Mouse (Mus musculus) neural tube, embryonic 13.5 days (tissue): ENCODE data around the gene Gm9508. TPM values are rescaled to one million over a fixed set of nuclear protein-coding genes. Genes with fewer than 3 reads are reported as not detected.
"Not testable (repeated sequence)": the region's sequence is repeated elsewhere in the genome, so short reads cannot be mapped to it uniquely, and the experiment has no call there.

Experiments
- ATAC-seq: fragments of 200-750 bp; cut with Nextera tagmentation; 2 replicates; pipeline ENCODE4 v1.8.0; 2017; ENCODE audit warnings: low read depth, mild to moderate bottlenecking, moderate TSS enrichment, moderate library complexity
- H3K27ac ChIP-seq: fragments of 300-500 bp; sonication (generic); replicated peaks from 2 replicates; pipeline ENCODE4 v1.5.1; 2015; ENCODE audit warnings: moderate library complexity, mild to moderate bottlenecking, inconsistent platforms
- H3K27me3 ChIP-seq: fragments of 300-500 bp; sonication (generic); 2 replicates; pipeline ENCODE4 v1.6.1; 2015; ENCODE audit warnings: mild to moderate bottlenecking, inconsistent platforms
- H3K36me3 ChIP-seq: fragments of 300-500 bp; sonication (generic); 2 replicates; pipeline ENCODE4 v1.6.1; 2015; ENCODE audit warnings: mild to moderate bottlenecking, inconsistent platforms
- H3K4me1 ChIP-seq: fragments of 300-500 bp; sonication (generic); replicated peaks from 2 replicates; pipeline ENCODE4 v1.6.1; 2015; ENCODE audit warnings: inconsistent platforms
- H3K4me2 ChIP-seq: fragments of 300-500 bp; sonication (generic); 2 replicates; pipeline ENCODE4 v1.6.1; 2015; ENCODE audit warnings: inconsistent platforms, mild to moderate bottlenecking, moderate library complexity
- H3K4me3 ChIP-seq: fragments of 300-500 bp; sonication (generic); 2 replicates; pipeline ENCODE4 v1.5.1; 2015; ENCODE audit warnings: mild to moderate bottlenecking, inconsistent platforms
- H3K9ac ChIP-seq: fragments of 300-500 bp; sonication (generic); 2 replicates; pipeline ENCODE4 v1.6.1; 2015; ENCODE audit warnings: moderate library complexity, mild to moderate bottlenecking, inconsistent platforms
- H3K9me3 ChIP-seq: fragments of 300-500 bp; sonication (generic); 2 replicates; pipeline ENCODE4 v1.6.1; 2016; ENCODE audit warnings: inconsistent platforms
- WGBS: fragments of 180-500 bp; shearing (Covaris S2); methylation state at CpG from one replicate; pipeline ENCODE4 v1.1.7; 2015; 5-methylcytosine and 5-hydroxymethylcytosine counted together
- polyA plus RNA-seq: library from polyadenylated mRNA; unstranded; fragments of >200 nt; fragmentation: Nextera tagmentation; extraction: Ambion mirVana; gene quantifications from 2 replicates; pipeline ENCODE4 v1.2.1, GENCODE M21; 2015

Gene Gm9508
- polyA plus RNA-seq, 1 experiment from 2014 or later: not detected

GRCm38 (mm10) chr10:77709831-77710230 is 12.8 kb upstream of the Gm9508 start:
- ATAC-seq: no peak
- no peaks in the 10 kb centered on the region for H3K27me3 ChIP-seq
- H3K36me3 ChIP-seq: no peaks in the 10 kb centered on the region
- H3K4me3 ChIP-seq: no peak overlapping the region
- no peak overlapping the region for H3K27ac ChIP-seq
- no peaks in the 10 kb centered on the region for H3K4me1 ChIP-seq
- peaks cover 3% of the 10 kb centered on the region; the same call in 1 of the 2 replicates for H3K9me3 ChIP-seq
- H3K4me2 ChIP-seq: no peak overlapping the region
- 82% methylated on average over 3 of the region's 3 CpGs for WGBS
- no peak overlapping the region for H3K9ac ChIP-seq

GRCm38 (mm10) chr10:77706326-77706725 is 9.3 kb upstream of the Gm9508 start, which contains the start of gene Gm10272:
TSS of gene Gm10272 (plus strand) at chr10:77706626.
- 93% methylated on average over 1 of the region's 1 CpGs for WGBS
- H3K27me3 ChIP-seq: no peaks in the 10 kb centered on the region
- no peak within 1 kb of the TSS for H3K27ac ChIP-seq

GRCm38 (mm10) chr10:77690356-77690807 is 6.7 kb downstream of the Gm9508 start, which contains the start of gene Gm19402:
TSS of gene Gm19402 (minus strand) at chr10:77690757.
- H3K9ac ChIP-seq, H3K4me3 ChIP-seq, H3K36me3 ChIP-seq, ATAC-seq, H3K4me2 ChIP-seq, H3K9me3 ChIP-seq, H3K27ac ChIP-seq: not testable (repeated sequence)
- WGBS: 69% methylated on average over 3 of the region's 3 CpGs
- Histone ChIP-seq H3K27me3 (peaks cover 33% of the 10 kb centered on the region), H3K4me1 (peaks cover 23% of the 10 kb centered on the region)

More at GRCm38 (mm10) chr10:77706326-77706725, 9.3 kb upstream of the Gm9508 start, which contains the start of gene Gm10272:
- no peak within 1 kb of the TSS for H3K9ac ChIP-seq
- H3K4me3 ChIP-seq: no peak within 1 kb of the TSS
- peaks cover 3% of the 10 kb centered on the region; the same call in 1 of the 2 replicates for H3K9me3 ChIP-seq
- H3K36me3 ChIP-seq: no peaks in the 10 kb centered on the region
- no peaks in the 10 kb centered on the region for H3K4me1 ChIP-seq
- no peak for ATAC-seq
- H3K4me2 ChIP-seq: no peak within 1 kb of the TSS

GRCm38 (mm10) chr10:77687021-77687420 is 10.0 kb downstream of the Gm9508 start:
- ATAC-seq: no peak
- Histone ChIP-seq H3K36me3 (no peaks in the 10 kb centered on the region), H3K9me3 (no peaks in the 10 kb centered on the region), H3K27me3 (peaks cover 40% of the 10 kb centered on the region), H3K27ac (no peak overlapping the region), H3K4me3 (no peak overlapping the region), H3K9ac (no peak overlapping the region), H3K4me1 (peaks cover 36% of the 10 kb centered on the region), H3K4me2 (no peak overlapping the region)
- 31% methylated on average over 10 of the region's 10 CpGs for WGBS

- Histone ChIP-seq H3K27me3 (peaks cover 40% of the 10 kb centered on the region), H3K9me3 (no peaks in the 10 kb centered on the region), H3K4me1 (peaks cover 36% of the 10 kb centered on the region), H3K9ac (no peak within 1 kb of the TSS), H3K4me3 (no peak within 1 kb of the TSS), H3K36me3 (no peaks in the 10 kb centered on the region), H3K4me2 (no peak within 1 kb of the TSS), H3K27ac (no peak within 1 kb of the TSS)
- no peak for ATAC-seq
- 8% methylated on average over 22 of the region's 22 CpGs for WGBS
These were observed 11.0 kb downstream of the Gm9508 start, which contains the start of gene Tspear for GRCm38 (mm10) chr10:77685895-77686664. TSS of gene Tspear (plus strand) at chr10:77686569.

GRCm38 (mm10) chr10:77684181-77684580 is 12.9 kb downstream of the Gm9508 start:
- H3K27me3 ChIP-seq: peaks cover 55% of the 10 kb centered on the region
- H3K4me2 ChIP-seq: no peak overlapping the region
- H3K4me3 ChIP-seq: no peak overlapping the region
- no peaks in the 10 kb centered on the region for H3K9me3 ChIP-seq
- WGBS: 45% methylated on average over 8 of the region's 8 CpGs
- no peaks in the 10 kb centered on the region for H3K36me3 ChIP-seq
- no peak overlapping the region for H3K9ac ChIP-seq
- no peak for ATAC-seq
- H3K27ac ChIP-seq: no peak overlapping the region
- H3K4me1 ChIP-seq: peaks cover 28% of the 10 kb centered on the region

GRCm38 (mm10) chr10:77682994-77683393 is 14.0 kb downstream of the Gm9508 start:
- H3K4me2 ChIP-seq: no peak overlapping the region
- no peak overlapping the region for H3K4me3 ChIP-seq
- WGBS: 80% methylated on average over 7 of the region's 7 CpGs
- no peaks in the 10 kb centered on the region for H3K9me3 ChIP-seq
- no peaks in the 10 kb centered on the region for H3K36me3 ChIP-seq
- peaks cover 59% of the 10 kb centered on the region for H3K27me3 ChIP-seq
- no peak overlapping the region for H3K9ac ChIP-seq
- H3K4me1 ChIP-seq: peaks cover 30% of the 10 kb centered on the region
- no peak for ATAC-seq
- H3K27ac ChIP-seq: no peak overlapping the region

GRCm38 (mm10) chr10:77677562-77677961 is 19.5 kb downstream of the Gm9508 start:
- H3K27ac ChIP-seq: no peak overlapping the region
- WGBS: under 1% methylated on average over 35 of the region's 35 CpGs
- H3K4me2 ChIP-seq: peak overlapping the region; percentile 64
- peak; percentile 23; the same call in 1 of the 2 replicates for ATAC-seq
- 0 out of 2 replicates have a peak overlapping the region, but pooled peaks have one; percentile 43 for H3K9ac ChIP-seq
- no peaks in the 10 kb centered on the region for H3K9me3 ChIP-seq
- H3K4me3 ChIP-seq: peak overlapping the region; percentile 33
- peaks cover 62% of the 10 kb centered on the region for H3K27me3 ChIP-seq
- no peaks in the 10 kb centered on the region for H3K36me3 ChIP-seq
- H3K4me1 ChIP-seq: peaks cover 11% of the 10 kb centered on the region

- H3K27me3 ChIP-seq: peaks cover 43% of the 10 kb centered on the region
- no peak overlapping the region for H3K4me3 ChIP-seq
- H3K9me3 ChIP-seq: no peaks in the 10 kb centered on the region
- H3K27ac ChIP-seq: no peak overlapping the region
- peaks cover 11% of the 10 kb centered on the region for H3K4me1 ChIP-seq
- no peak overlapping the region for H3K4me2 ChIP-seq
- ATAC-seq: no peak
- H3K9ac ChIP-seq: no peak overlapping the region
- no peaks in the 10 kb centered on the region for H3K36me3 ChIP-seq
- WGBS: 62% methylated on average over 13 of the region's 13 CpGs
These were observed 23.3 kb downstream of the Gm9508 start for GRCm38 (mm10) chr10:77673765-77674164.

GRCm38 (mm10) chr10:77671519-77671918 is 25.5 kb downstream of the Gm9508 start:
- Histone ChIP-seq H3K4me2 (no peak overlapping the region), H3K9ac (no peak overlapping the region), H3K36me3 (no peaks in the 10 kb centered on the region), H3K9me3 (no peaks in the 10 kb centered on the region), H3K27me3 (peaks cover 21% of the 10 kb centered on the region), H3K4me1 (no peaks in the 10 kb centered on the region), H3K27ac (no peak overlapping the region), H3K4me3 (no peak overlapping the region)
- ATAC-seq: no peak
- 81% methylated on average over 4 of the region's 4 CpGs for WGBS

- peaks cover 13% of the 10 kb centered on the region; the same call in 1 of the 2 replicates for H3K27me3 ChIP-seq
- H3K4me2 ChIP-seq: no peak overlapping the region
- no peak overlapping the region for H3K4me3 ChIP-seq
- 83% methylated on average over 4 of the region's 4 CpGs for WGBS
- no peak for ATAC-seq
- no peak overlapping the region for H3K27ac ChIP-seq
- H3K9ac ChIP-seq: no peak overlapping the region
- no peaks in the 10 kb centered on the region for H3K36me3 ChIP-seq
- H3K4me1 ChIP-seq: no peaks in the 10 kb centered on the region
- H3K9me3 ChIP-seq: no peaks in the 10 kb centered on the region
These were observed 26.3 kb downstream of the Gm9508 start for GRCm38 (mm10) chr10:77670710-77671109.

- no peak overlapping the region for H3K27ac ChIP-seq
- H3K36me3 ChIP-seq: no peaks in the 10 kb centered on the region
- no peak overlapping the region for H3K4me2 ChIP-seq
- no peaks in the 10 kb centered on the region for H3K27me3 ChIP-seq
- no peaks in the 10 kb centered on the region for H3K9me3 ChIP-seq
- no peak overlapping the region for H3K4me3 ChIP-seq
- no peak for ATAC-seq
- 82% methylated on average over 4 of the region's 4 CpGs for WGBS
- H3K4me1 ChIP-seq: peaks cover 5% of the 10 kb centered on the region
- H3K9ac ChIP-seq: no peak overlapping the region
These were observed 29.6 kb downstream of the Gm9508 start for GRCm38 (mm10) chr10:77667402-77667801.
